Mouse (Mus musculus) liver, embryonic 16.5 days (tissue): ENCODE results near the gene Neurog3. TPM values are rescaled to one million over a fixed set of nuclear protein-coding genes. Genes with fewer than 3 reads are reported as not detected.

Source experiments
- ATAC-seq: fragments of 200-750 bp; cut with Nextera tagmentation; 2 replicates; pipeline ENCODE4 v1.8.0; 2017; ENCODE audit warnings: low read depth, mild to moderate bottlenecking, moderate number of reproducible peaks, moderate library complexity
- H3K27ac ChIP-seq: fragments of 300-500 bp; sonication (generic); 2 replicates; pipeline ENCODE4 v1.5.1; 2014; ENCODE audit warnings: mild to moderate bottlenecking, low read length
- H3K27me3 ChIP-seq: fragments of 300-500 bp; sonication (generic); 2 replicates; pipeline ENCODE4 v1.6.1; 2014; ENCODE audit warnings: low read depth, low read length, mixed read lengths; ENCODE audit not compliant: control insufficient read depth, insufficient read depth
- H3K36me3 ChIP-seq: fragments of 300-500 bp; sonication (generic); 2 replicates; pipeline ENCODE4 v1.6.1; 2014; ENCODE audit warnings: mild to moderate bottlenecking; ENCODE audit not compliant: control insufficient read depth, insufficient read depth
- H3K4me1 ChIP-seq: fragments of 300-500 bp; sonication (generic); 2 replicates; pipeline ENCODE4 v1.6.1; 2014; ENCODE audit warnings: low read depth, low read length, mixed read lengths; ENCODE audit not compliant: control insufficient read depth
- H3K4me2 ChIP-seq: fragments of 300-500 bp; sonication (generic); 2 replicates; pipeline ENCODE4 v1.6.1; 2014; ENCODE audit warnings: low read depth, low read length, mixed read lengths
- H3K4me3 ChIP-seq: fragments of 300-500 bp; sonication (generic); 2 replicates; pipeline ENCODE4 v1.5.1; 2014; ENCODE audit warnings: low read depth, mild to moderate bottlenecking, low read length
- H3K9ac ChIP-seq: fragments of 300-500 bp; sonication (generic); 2 replicates; pipeline ENCODE4 v1.6.1; 2014; ENCODE audit warnings: low read depth, low read length
- H3K9me3 ChIP-seq: fragments of 300-500 bp; sonication (generic); replicated peaks from 2 replicates; pipeline ENCODE4 v1.6.1; 2016; ENCODE audit warnings: low read length; ENCODE audit not compliant: control insufficient read depth
- WGBS: fragments of 180-500 bp; shearing (Covaris S2); extraction: QIAGEN DNeasy Blood & Tissue Kit; methylation state at CpG from one replicate; pipeline ENCODE4 v1.1.7; 2014; ENCODE audit not compliant: insufficient replicate concordance; 5-methylcytosine and 5-hydroxymethylcytosine counted together
- polyA plus RNA-seq: library from polyadenylated mRNA; unstranded; fragments of >200 nt; fragmentation: Nextera tagmentation; extraction: Ambion mirVana; gene quantifications from 2 replicates; pipeline ENCODE4 v1.2.1, GENCODE M21; 2015

Gene Neurog3
- polyA plus RNA-seq, 1 experiment from 2014 or later, result 0.14 TPM

GRCm38 (mm10) chr10:62172841-62173553 is 40.1 kb downstream of the Neurog3 start:
- Histone ChIP-seq H3K27me3 (no peaks in the 10 kb centered on the region), H3K9ac (no peak overlapping the region), H3K4me2 (no peak overlapping the region), H3K36me3 (no peaks in the 10 kb centered on the region), H3K4me3 (no peak overlapping the region), H3K4me1 (no peaks in the 10 kb centered on the region), H3K9me3 (no peaks in the 10 kb centered on the region), H3K27ac (no peak overlapping the region)
- no peak for ATAC-seq
- WGBS, result 22% methylated on average over 9 of the region's 9 CpGs

GRCm38 (mm10) chr10:62173941-62174448 is 41.1 kb downstream of the Neurog3 start:
- Histone ChIP-seq H3K27me3 (no peaks in the 10 kb centered on the region), H3K4me2 (no peak overlapping the region), H3K27ac (no peak overlapping the region), H3K9ac (no peak overlapping the region), H3K36me3 (no peaks in the 10 kb centered on the region), H3K4me3 (no peak overlapping the region), H3K4me1 (no peaks in the 10 kb centered on the region), H3K9me3 (no peaks in the 10 kb centered on the region)
- no peak for ATAC-seq
- WGBS, result 35% methylated on average over 9 of the region's 9 CpGs

DNA sequence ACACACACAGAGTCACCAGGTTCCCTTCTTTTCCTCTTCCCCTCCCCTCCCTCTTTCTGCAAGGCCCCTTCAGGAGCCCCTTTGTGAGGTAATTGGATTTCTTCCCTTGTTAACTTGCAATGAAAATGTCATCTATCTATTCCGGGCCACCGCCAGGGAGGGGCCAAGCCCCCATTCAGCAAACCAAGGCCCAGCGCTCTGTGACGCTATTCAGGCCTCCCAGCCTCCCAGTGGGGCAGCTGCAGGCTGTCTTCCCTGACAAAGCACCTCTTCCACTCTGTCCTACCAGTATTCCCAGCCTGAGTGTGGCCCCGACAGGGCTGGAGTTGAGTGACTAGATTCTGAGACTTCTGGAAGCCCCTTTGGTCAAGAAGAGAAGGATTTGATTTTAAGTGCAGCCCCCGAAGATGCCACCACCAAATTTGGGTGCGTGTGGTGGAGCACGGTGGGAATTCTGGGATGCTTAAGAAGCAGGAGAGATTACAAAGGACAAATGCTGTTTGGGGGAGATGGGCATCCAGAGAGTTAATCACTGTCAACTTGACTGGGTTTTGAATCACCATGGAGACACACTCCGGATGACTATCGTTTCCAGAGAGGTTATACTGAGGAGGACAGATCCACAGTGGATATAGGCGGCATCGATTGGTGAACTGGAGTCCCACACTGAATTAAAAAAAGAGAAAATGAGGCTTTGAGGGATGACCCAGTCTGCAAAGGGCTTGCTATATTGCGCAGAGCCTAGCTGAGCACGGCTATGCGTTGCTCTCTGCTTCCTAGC is 41.8 kb downstream of the Neurog3 start:
- H3K27me3 ChIP-seq, result no peaks in the 10 kb centered on the region
- no peaks in the 10 kb centered on the region for H3K9me3 ChIP-seq
- H3K9ac ChIP-seq, result no peak overlapping the region
- no peaks in the 10 kb centered on the region for H3K4me1 ChIP-seq
- 55% methylated on average over 15 of the region's 15 CpGs for WGBS
- H3K27ac ChIP-seq, result no peak overlapping the region
- no peaks in the 10 kb centered on the region for H3K36me3 ChIP-seq
- H3K4me2 ChIP-seq, result no peak overlapping the region
- ATAC-seq, result no peak
- no peak overlapping the region for H3K4me3 ChIP-seq

DNA sequence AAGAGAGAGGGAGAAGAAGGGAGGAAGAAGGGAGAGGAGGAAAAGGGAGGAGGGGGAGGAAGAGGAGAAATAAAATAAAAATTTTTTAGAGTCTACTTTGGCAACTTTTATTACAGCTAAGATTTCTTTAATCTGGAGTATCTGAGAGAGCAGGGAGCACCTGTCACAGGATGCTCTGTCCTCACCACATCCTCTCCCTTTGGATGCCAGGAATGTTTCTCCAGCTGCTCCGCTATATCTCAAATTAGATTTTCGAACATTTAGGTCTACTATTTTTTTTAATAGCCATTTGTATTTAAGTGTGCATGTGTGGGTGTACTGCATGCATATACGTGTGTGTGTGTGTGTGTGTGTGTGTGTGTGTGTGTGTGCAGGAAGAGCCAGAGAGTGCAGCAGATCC is 47.1 kb downstream of the Neurog3 start:
- H3K4me2 ChIP-seq, result no peak overlapping the region
- H3K36me3 ChIP-seq, result no peaks in the 10 kb centered on the region
- H3K27ac ChIP-seq, result no peak overlapping the region
- no peak overlapping the region for H3K9ac ChIP-seq
- no peaks in the 10 kb centered on the region for H3K9me3 ChIP-seq
- ATAC-seq, result no peak
- 67% methylated on average over 3 of the region's 3 CpGs for WGBS
- no peaks in the 10 kb centered on the region for H3K4me1 ChIP-seq
- no peak overlapping the region for H3K4me3 ChIP-seq
- no peaks in the 10 kb centered on the region for H3K27me3 ChIP-seq

DNA sequence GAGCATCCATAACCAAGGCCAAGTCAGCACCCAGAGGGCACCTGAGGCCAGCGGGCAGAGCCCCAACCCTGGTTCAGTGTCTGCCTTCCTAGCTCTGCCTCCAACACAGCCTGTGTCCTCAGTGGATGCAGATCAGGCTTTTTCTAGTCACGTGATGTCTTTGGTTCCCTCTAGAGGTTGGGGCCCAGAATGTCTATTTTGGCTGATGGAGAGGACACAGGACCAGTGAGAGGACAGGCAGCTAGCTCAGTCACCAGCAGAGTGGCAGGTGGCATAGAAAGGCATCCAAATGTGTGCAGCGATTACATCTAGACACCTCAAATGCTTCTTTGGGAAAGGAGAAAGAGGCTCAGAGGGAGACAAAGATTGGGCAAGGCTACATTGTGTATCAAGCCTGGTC is 48.8 kb downstream of the Neurog3 start:
- no peak overlapping the region for H3K9ac ChIP-seq
- no peaks in the 10 kb centered on the region for H3K9me3 ChIP-seq
- no peak overlapping the region for H3K4me3 ChIP-seq
- no peaks in the 10 kb centered on the region for H3K4me1 ChIP-seq
- H3K4me2 ChIP-seq, result no peak overlapping the region
- WGBS, result 34% methylated on average over 3 of the region's 3 CpGs
- no peak overlapping the region for H3K27ac ChIP-seq
- ATAC-seq, result no peak
- no peaks in the 10 kb centered on the region for H3K27me3 ChIP-seq
- no peaks in the 10 kb centered on the region for H3K36me3 ChIP-seq

DNA sequence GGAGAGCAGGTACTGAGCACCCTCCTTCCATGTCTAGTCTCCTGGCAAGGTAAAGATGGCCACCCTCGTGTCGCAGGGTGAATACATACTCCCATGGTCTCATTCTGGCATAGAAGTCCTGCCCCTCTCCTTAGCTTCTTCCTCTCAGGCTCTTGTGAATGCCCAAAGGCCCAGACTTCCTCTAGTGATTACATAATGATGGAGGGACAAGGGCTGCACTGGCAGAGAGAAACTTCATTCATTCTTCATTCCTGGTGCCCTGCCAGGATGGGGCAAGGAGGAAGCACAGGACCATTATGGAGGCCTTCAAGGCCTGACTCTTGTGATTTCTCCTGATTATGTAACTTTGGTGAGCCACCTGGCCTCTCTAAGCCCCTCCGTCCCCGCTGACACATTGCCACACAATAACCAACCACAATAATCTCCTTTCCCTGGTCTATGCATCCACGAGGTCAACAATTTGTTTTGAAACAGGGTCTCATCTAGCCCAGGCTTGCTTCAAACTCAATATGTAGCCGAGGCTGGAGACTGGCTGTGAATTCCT is 49.7 kb downstream of the Neurog3 start:
- WGBS, result 51% methylated on average over 6 of the region's 6 CpGs
- Histone ChIP-seq H3K4me3 (no peak overlapping the region), H3K27ac (no peak overlapping the region), H3K4me2 (no peak overlapping the region), H3K9ac (no peak overlapping the region), H3K27me3 (no peaks in the 10 kb centered on the region), H3K36me3 (no peaks in the 10 kb centered on the region), H3K4me1 (no peaks in the 10 kb centered on the region), H3K9me3 (no peaks in the 10 kb centered on the region)
- ATAC-seq, result no peak

- WGBS, result 2% methylated on average over 10 of the region's 10 CpGs
- H3K36me3 ChIP-seq, result no peaks in the 10 kb centered on the region
- H3K4me3 ChIP-seq, result no peak overlapping the region
- H3K9ac ChIP-seq, result no peak overlapping the region
- no peaks in the 10 kb centered on the region for H3K4me1 ChIP-seq
- H3K27me3 ChIP-seq, result no peaks in the 10 kb centered on the region
- H3K9me3 ChIP-seq, result no peaks in the 10 kb centered on the region
- 0 out of 2 replicates have a peak, but pooled peaks have one; percentile 30 for ATAC-seq
- no peak overlapping the region for H3K4me2 ChIP-seq
- no peak overlapping the region for H3K27ac ChIP-seq
These were observed 50.2 kb downstream of the Neurog3 start for GRCm38 (mm10) chr10:62183053-62183452.
